Mouse (Mus musculus): ENCODE data around the gene Lamc2.
"Not testable (repeated sequence)": the region's sequence is repeated elsewhere in the genome, so short reads cannot be mapped to it uniquely, and the experiment has no call there.

Gene Lamc2

GRCm38 (mm10) chr1:153095328-153095727 lies 90.9 kb downstream of the Lamc2 start:
- DNase-seq (ENCODE audit: inconsistent ontology term): no peak

GRCm38 (mm10) chr1:153094226-153095076 lies 91.8 kb downstream of the Lamc2 start:
- DNase-seq (ENCODE audit: inconsistent ontology term): no peak

- DNase-seq (ENCODE audit: inconsistent ontology term): no peak
These were observed 92.7 kb downstream of the Lamc2 start for GRCm38 (mm10) chr1:153093581-153093980.

GRCm38 (mm10) chr1:153093172-153093571 lies 93.1 kb downstream of the Lamc2 start:
- peak; percentile 79 for DNase-seq (ENCODE audit: inconsistent ontology term)

- DNase-seq (ENCODE audit: inconsistent ontology term): peak; percentile 95
These were observed 93.8 kb downstream of the Lamc2 start for GRCm38 (mm10) chr1:153092237-153092975.

- DNase-seq (ENCODE audit: inconsistent ontology term): peak; percentile 97
These were observed 94.6 kb downstream of the Lamc2 start for GRCm38 (mm10) chr1:153091438-153092236.

- DNase-seq (ENCODE audit: inconsistent ontology term): no peak
These were observed 95.4 kb downstream of the Lamc2 start for GRCm38 (mm10) chr1:153090807-153091206.

- DNase-seq (ENCODE audit: inconsistent ontology term): no peak
These were observed 96.2 kb downstream of the Lamc2 start for GRCm38 (mm10) chr1:153090081-153090480.

- no peak for DNase-seq (ENCODE audit: inconsistent ontology term)
These were observed 98.5 kb downstream of the Lamc2 start for GRCm38 (mm10) chr1:153087771-153088170.

GRCm38 (mm10) chr1:153085198-153085597 lies 101.0 kb downstream of the Lamc2 start:
- DNase-seq (ENCODE audit: inconsistent ontology term): no peak

- DNase-seq (ENCODE audit: inconsistent ontology term): peak; percentile 91
These were observed 102.1 kb downstream of the Lamc2 start for GRCm38 (mm10) chr1:153084191-153084590.

- not testable (repeated sequence) for DNase-seq (ENCODE audit: inconsistent ontology term)
These were observed 103.0 kb downstream of the Lamc2 start for GRCm38 (mm10) chr1:153083233-153083632.

- DNase-seq (ENCODE audit: inconsistent ontology term): no peak
These were observed 110.3 kb downstream of the Lamc2 start for GRCm38 (mm10) chr1:153075955-153076354.

GRCm38 (mm10) chr1:153075087-153075736 lies 111.0 kb downstream of the Lamc2 start:
- no peak for DNase-seq (ENCODE audit: inconsistent ontology term)

- no peak for DNase-seq (ENCODE audit: inconsistent ontology term)
These were observed 112.8 kb downstream of the Lamc2 start for GRCm38 (mm10) chr1:153073441-153073840.

All from Muller cell, postnatal 12 days (primary cell).